Mouse (Mus musculus): ENCODE measurements around the gene Ctso.

GRCm38 (mm10) chr3:81933348-81933747 lies 947 bp downstream of the Ctso start:
- TF ChIP-seq EP300 (IDR thresholded peaks at IDR 0.05) (no peak), CTCF (IDR thresholded peaks at IDR 0.05) (no peak)

All from lung, postnatal 0 days (tissue).